Mouse (Mus musculus): Measurements from ENCODE around the gene Sh2b3. TPM values are rescaled to one million over a fixed set of nuclear protein-coding genes. Genes with fewer than 3 reads are reported as not detected.
A peak's percentile ranks its signal among the peaks of the same experiment; 100 is the strongest.

Gene Sh2b3
- polyA plus RNA-seq, 2 experiments: 5.4 to 7.2 TPM

DNA sequence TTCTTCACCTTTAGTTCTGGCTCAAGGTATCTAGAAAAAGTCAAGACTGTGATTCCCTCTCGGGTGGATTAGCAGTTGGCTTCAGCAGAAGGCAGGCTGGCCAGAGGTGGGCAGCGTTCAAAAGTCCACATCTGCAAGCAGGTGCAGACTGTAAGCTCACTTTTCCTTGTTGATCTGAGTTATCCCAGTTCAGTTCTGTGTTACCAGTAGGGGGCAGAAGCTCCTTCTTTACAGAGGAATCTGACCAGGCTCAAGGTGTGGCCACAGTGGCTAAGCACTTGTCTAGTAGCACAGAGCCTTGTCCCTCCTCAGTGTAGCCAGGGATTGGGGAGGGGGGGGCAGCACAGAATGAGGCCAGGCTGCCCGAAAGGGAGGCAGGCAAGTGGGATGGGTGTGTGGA is 22.4 kb downstream of the Sh2b3 start:
- DNase-seq (ENCODE audit: low read depth in 3 of 3, low spot score in 3 of 3) (peak in 1 of 3 experiments; percentile 44), ATAC-seq (ENCODE audit: insufficient read depth) (no peak)
- Histone ChIP-seq H3K9ac (replicated peaks) (no peak overlapping the region), H3K36me3 (replicated peaks; ENCODE audit: control insufficient read depth, insufficient read depth, low read depth) (peaks cover 68% of the 10 kb centered on the region), H3K27ac (no peak overlapping the region), H3K9me3 (ENCODE audit: control insufficient read depth, low read length) (no peaks in the 10 kb centered on the region), H3K4me3 (ENCODE audit: insufficient read depth in 1 of 2, low read depth in 2 of 2, low read length in 2 of 2) (no peak overlapping the region), H3K27me3 (ENCODE audit: control insufficient read depth, insufficient read depth, low read length) (no peaks in the 10 kb centered on the region), H3K4me1 (replicated peaks; ENCODE audit: control insufficient read depth in 2 of 2, insufficient read depth in 2 of 2, low read length in 1 of 2) (0 out of 4 replicates have a peak, but pooled peaks cover 0 to 2% of the 10 kb centered on the region in 2 experiments), H3K4me2 (ENCODE audit: low read depth) (no peak overlapping the region)
- WGBS (ENCODE audit: insufficient replicate concordance): 45% methylated on average over 3 of the region's 3 CpGs
- TF ChIP-seq EP300 (IDR thresholded peaks at IDR 0.05; ENCODE audit: low read depth): no peak
- peak; percentile 78 for TF ChIP-seq CTCF (IDR thresholded peaks at IDR 0.05; ENCODE audit: low read depth)

DNA sequence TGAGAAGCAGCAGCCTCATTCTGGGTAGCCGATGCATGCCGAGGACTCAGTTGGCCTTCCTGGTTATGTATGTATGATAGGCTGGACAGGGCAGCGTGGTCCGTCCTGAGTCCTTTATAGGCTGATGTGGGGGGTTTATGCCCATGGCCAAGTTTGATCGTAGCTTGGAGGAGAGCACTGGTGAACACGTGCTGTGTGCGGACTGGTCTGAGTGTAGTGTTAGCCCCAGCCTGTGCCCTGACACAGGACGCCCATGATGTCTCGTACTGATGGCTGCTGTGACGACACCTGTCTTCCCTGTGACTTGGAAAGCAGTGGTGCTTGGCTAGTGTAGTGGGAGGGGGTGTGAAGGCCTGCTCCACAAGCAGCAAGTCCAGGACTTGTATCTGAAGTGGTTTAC is 23.7 kb downstream of the Sh2b3 start:
- Histone ChIP-seq H3K27ac (no peak overlapping the region), H3K4me1 (replicated peaks; ENCODE audit: control insufficient read depth in 2 of 2, insufficient read depth in 2 of 2, low read length in 1 of 2) (0 out of 4 replicates have a peak, but pooled peaks cover 0 to 2% of the 10 kb centered on the region in 2 experiments), H3K4me2 (ENCODE audit: low read depth) (no peak overlapping the region), H3K27me3 (ENCODE audit: control insufficient read depth, insufficient read depth, low read length) (no peaks in the 10 kb centered on the region), H3K36me3 (replicated peaks; ENCODE audit: control insufficient read depth, insufficient read depth, low read depth) (peaks cover 63% of the 10 kb centered on the region), H3K9me3 (ENCODE audit: control insufficient read depth, low read length) (no peaks in the 10 kb centered on the region), H3K4me3 (ENCODE audit: insufficient read depth in 1 of 2, low read depth in 2 of 2, low read length in 2 of 2) (no peak overlapping the region), H3K9ac (replicated peaks) (no peak overlapping the region)
- TF ChIP-seq CTCF (IDR thresholded peaks at IDR 0.05; ENCODE audit: low read depth): no peak
- TF ChIP-seq EP300 (IDR thresholded peaks at IDR 0.05; ENCODE audit: low read depth): no peak
- WGBS (ENCODE audit: insufficient replicate concordance): 87% methylated on average over 10 of the region's 10 CpGs
- DNase-seq (ENCODE audit: low read depth in 3 of 3, low spot score in 3 of 3) (no peak), ATAC-seq (ENCODE audit: insufficient read depth) (no peak)

DNA sequence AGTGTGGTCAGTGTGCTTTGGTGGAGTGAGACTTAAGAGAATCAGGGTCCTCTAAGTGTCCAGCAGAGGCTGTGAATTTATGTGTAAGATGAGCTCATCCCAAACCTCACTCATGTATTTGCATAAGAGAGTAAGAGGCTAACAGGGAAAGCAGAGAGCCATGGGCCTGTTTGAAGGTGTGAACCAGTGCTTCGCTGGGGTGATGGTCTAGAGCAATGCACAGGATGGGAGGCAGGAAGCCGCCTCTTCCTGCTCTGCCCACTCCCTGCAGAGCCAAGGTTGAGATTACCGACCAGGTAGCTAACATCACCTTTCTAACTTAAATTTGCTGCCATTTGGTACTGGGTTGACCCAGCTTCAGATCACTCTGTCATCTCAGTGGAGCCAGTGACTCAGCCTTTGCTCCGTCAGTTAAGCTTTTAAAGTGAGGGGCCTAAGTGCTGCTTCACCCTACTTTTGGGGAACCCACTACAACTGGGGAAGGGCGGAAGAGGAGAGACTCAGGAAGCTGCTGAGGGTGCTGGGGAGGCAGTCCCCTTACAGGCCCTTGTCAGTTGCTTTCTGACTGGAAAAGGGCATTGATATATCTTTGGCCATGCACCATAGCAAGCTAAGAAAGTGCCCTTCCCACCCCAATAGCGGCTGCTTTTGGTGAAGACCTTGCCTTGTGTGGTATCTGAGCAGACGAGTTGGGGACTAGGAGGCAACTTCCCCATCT is 24.8 kb downstream of the Sh2b3 start:
- H3K36me3 ChIP-seq (replicated peaks; ENCODE audit: control insufficient read depth, insufficient read depth, low read depth): peaks cover 56% of the 10 kb centered on the region
- ATAC-seq (ENCODE audit: insufficient read depth): no peak
- 0 out of 4 replicates have a peak, but pooled peaks cover 0 to 2% of the 10 kb centered on the region in 2 experiments for H3K4me1 ChIP-seq (replicated peaks; ENCODE audit: control insufficient read depth in 2 of 2, insufficient read depth in 2 of 2, low read length in 1 of 2)
- TF ChIP-seq CTCF (IDR thresholded peaks at IDR 0.05; ENCODE audit: low read depth) (no peak), EP300 (IDR thresholded peaks at IDR 0.05; ENCODE audit: low read depth) (no peak)
- no peak overlapping the region for H3K27ac ChIP-seq
- H3K27me3 ChIP-seq (ENCODE audit: control insufficient read depth, insufficient read depth, low read length): no peaks in the 10 kb centered on the region
- 56% methylated on average over 7 of the region's 7 CpGs for WGBS (ENCODE audit: insufficient replicate concordance)
- H3K9ac ChIP-seq (replicated peaks): no peak overlapping the region
- no peak overlapping the region for H3K4me2 ChIP-seq (ENCODE audit: low read depth)
- no peaks in the 10 kb centered on the region for H3K9me3 ChIP-seq (ENCODE audit: control insufficient read depth, low read length)
- H3K4me3 ChIP-seq (ENCODE audit: insufficient read depth in 1 of 2, low read depth in 2 of 2, low read length in 2 of 2): no peak overlapping the region
- DNase-seq (ENCODE audit: low read depth in 3 of 3, low spot score in 3 of 3): no peak

DNA sequence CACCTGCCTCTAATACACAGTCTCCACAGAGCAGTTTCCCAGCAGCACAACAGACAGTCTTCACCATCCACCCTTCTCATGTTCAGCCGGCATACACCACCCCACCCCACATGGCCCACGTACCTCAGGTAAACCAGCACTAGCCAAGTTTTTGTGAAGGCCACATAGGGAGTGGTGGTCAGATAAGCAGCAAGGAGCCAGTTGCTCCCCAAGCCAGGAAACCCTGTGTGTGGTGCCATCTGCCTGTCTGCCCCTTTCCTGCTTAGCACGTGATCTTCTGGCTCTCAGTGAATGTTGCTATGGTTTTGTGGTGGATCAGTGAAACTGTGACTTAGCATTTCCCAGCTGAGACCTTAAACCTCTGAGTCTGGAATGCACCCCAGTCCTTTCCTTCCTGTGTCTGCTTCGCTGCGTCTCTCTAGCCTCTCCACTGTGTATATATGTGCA is 25.9 kb downstream of the Sh2b3 start:
- Histone ChIP-seq H3K36me3 (replicated peaks; ENCODE audit: control insufficient read depth, insufficient read depth, low read depth) (peaks cover 44% of the 10 kb centered on the region), H3K9me3 (ENCODE audit: control insufficient read depth, low read length) (no peaks in the 10 kb centered on the region), H3K27ac (no peak overlapping the region), H3K4me3 (ENCODE audit: insufficient read depth in 1 of 2, low read depth in 2 of 2, low read length in 2 of 2) (no peak overlapping the region), H3K4me2 (ENCODE audit: low read depth) (no peak overlapping the region), H3K4me1 (replicated peaks; ENCODE audit: control insufficient read depth in 2 of 2, insufficient read depth in 2 of 2, low read length in 1 of 2) (0 out of 4 replicates have a peak, but pooled peaks cover 0 to 2% of the 10 kb centered on the region in 2 experiments), H3K27me3 (ENCODE audit: control insufficient read depth, insufficient read depth, low read length) (no peaks in the 10 kb centered on the region), H3K9ac (replicated peaks) (no peak overlapping the region)
- no peak for DNase-seq (ENCODE audit: low read depth in 3 of 3, low spot score in 3 of 3)
- peak; percentile 29 for ATAC-seq (ENCODE audit: insufficient read depth)
- 47% methylated on average over 5 of the region's 5 CpGs for WGBS (ENCODE audit: insufficient replicate concordance)
- no peak for TF ChIP-seq CTCF (IDR thresholded peaks at IDR 0.05; ENCODE audit: low read depth)
- no peak for TF ChIP-seq EP300 (IDR thresholded peaks at IDR 0.05; ENCODE audit: low read depth)

DNA sequence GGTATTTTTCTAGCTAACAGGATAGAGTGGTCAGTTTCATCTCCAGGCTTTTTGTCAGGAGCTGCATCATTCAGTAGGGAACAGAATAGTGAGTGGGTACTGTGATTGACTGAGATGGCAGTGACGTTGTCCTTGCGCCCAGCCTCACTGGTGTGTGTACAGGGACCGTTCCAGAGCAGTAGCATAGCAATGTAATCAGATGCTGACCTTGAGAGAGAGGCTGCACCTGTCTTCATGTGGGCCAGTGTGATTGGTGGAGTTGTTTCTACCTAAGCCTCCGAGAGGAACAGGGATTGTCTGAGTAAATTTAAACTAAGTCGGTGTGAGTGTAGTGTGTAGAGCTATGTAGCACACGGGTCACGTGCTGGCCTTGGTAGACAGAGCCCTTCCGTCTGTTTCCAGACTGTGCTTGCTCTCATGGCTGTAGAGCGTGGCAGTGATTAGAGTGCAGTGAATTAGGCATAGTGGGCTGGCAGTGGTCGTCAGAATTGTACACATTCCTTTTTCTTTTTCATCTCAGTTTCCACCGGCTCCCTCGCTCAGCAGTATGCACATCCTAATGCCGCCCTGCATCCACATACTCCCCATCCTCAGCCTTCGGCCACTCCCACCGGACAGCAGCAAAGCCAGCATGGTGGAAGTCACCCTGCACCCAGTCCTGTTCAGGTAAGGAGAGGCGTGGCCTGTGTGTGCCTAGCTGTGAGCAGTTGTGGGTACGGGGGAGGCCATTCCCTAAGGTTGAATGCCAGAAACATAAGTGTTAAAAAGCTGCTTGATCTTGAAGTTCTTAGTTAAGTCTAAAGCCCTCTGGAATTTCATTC is 26.9 kb downstream of the Sh2b3 start:
- H3K27me3 ChIP-seq (ENCODE audit: control insufficient read depth, insufficient read depth, low read length): no peaks in the 10 kb centered on the region
- WGBS (ENCODE audit: insufficient replicate concordance): 82% methylated on average over 17 of the region's 17 CpGs
- no peak for TF ChIP-seq EP300 (IDR thresholded peaks at IDR 0.05; ENCODE audit: low read depth)
- TF ChIP-seq CTCF (IDR thresholded peaks at IDR 0.05; ENCODE audit: low read depth): no peak
- no peak overlapping the region for H3K9ac ChIP-seq (replicated peaks)
- DNase-seq (ENCODE audit: low read depth in 3 of 3, low spot score in 3 of 3) (no peak), ATAC-seq (ENCODE audit: insufficient read depth) (no peak)
- peaks cover 44% of the 10 kb centered on the region for H3K36me3 ChIP-seq (replicated peaks; ENCODE audit: control insufficient read depth, insufficient read depth, low read depth)
- H3K9me3 ChIP-seq (ENCODE audit: control insufficient read depth, low read length): no peaks in the 10 kb centered on the region
- no peak overlapping the region for H3K4me3 ChIP-seq (ENCODE audit: insufficient read depth in 1 of 2, low read depth in 2 of 2, low read length in 2 of 2)
- 0 out of 4 replicates have a peak, but pooled peaks cover 0 to 2% of the 10 kb centered on the region in 2 experiments for H3K4me1 ChIP-seq (replicated peaks; ENCODE audit: control insufficient read depth in 2 of 2, insufficient read depth in 2 of 2, low read length in 1 of 2)
- H3K4me2 ChIP-seq (ENCODE audit: low read depth): no peak overlapping the region
- H3K27ac ChIP-seq: no peak overlapping the region

All from liver, embryonic 14.5 days (tissue).